Mouse (Mus musculus) left cerebral cortex, adult 2 months (tissue): ENCODE data around the gene Cmya5. TPM values are rescaled to one million over a fixed set of nuclear protein-coding genes. Genes with fewer than 3 reads are reported as not detected.

Source experiments
- DNase-seq, 2 experiments: peaks; one replicate each; pipeline ENCODE4 v3.0.0; 2021 to 2022; ENCODE audit warnings: low spot score in 2 of 2, mixed read lengths in 1 of 2; ENCODE audit errors: extremely low spot score in 1 of 2
- H3K27ac ChIP-seq: fragments of 200-600 bp; 2 replicates; pipeline ENCODE4 v1.8.1; 2022
- H3K4me3 ChIP-seq: fragments of 200-600 bp; 2 replicates; pipeline ENCODE4 v1.8.1; 2022
- CTCF ChIP-seq: fragments of 200-600 bp; IDR thresholded peaks from 2 replicates; pipeline ENCODE4 v1.8.1; 2022; ENCODE audit warnings: antibody characterized with exemption, mild to moderate bottlenecking, moderate library complexity
- intact Hi-C: fragments of 180-260 bp; cut with DNase I; formaldehyde crosslinking; loops from one replicate; pipeline ENCODE4 v1.15.1; 2025
- total RNA-seq, 2 experiments: library from RNA; stranded (reverse); gene quantifications; 2 replicates each; pipeline ENCODE4 v1.2.3; 2021

Gene Cmya5
- total RNA-seq, 2 experiments from 2014 or later: 5.4 to 6.0 TPM

DNA sequence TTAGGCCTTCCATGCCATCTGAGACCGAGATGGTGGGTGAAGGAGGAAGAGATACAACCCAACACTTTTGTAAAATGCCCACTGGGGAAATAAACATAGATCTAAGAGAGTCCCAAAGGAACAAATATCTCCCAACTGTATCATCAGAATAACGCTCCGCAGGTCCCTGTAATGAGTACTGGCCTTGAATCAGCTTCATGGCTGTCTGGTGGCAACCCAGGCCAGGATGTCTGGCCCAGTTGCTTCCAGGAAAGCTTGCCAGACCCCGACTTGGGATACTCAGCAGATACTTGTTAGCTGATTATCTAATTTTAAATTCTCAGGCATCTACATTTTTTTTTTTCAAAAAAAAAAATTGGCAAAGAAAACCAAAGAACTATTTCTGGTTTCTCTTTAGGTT is 138.2 kb downstream of the Cmya5 start:
- H3K27ac ChIP-seq: peak overlapping the region; percentile 66
- DNase-seq: no peak

DNA sequence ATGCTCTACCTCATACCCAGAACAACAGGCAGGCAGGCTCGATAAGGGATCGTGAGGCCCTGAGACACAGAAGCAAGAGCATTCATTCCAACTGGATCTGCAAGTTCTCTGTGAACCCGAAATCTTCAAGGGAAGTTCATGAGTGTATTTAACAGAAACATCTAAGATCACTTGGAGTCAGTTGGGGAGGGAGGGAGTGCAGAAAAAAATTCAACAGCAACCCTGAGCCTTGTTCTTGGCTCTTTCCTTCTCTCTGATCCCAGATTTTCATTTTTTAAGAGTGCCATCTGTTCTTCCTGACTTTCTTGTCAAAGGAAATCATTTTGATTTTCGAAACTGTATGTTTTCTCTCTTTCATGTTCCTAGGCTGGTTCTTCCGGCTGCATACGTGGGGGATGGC is 140.5 kb downstream of the Cmya5 start:
- TF ChIP-seq CTCF: no peak
- no peak for DNase-seq
- intact Hi-C loops: no loop called here

More for the DNA sequence above, 138.2 kb downstream of the Cmya5 start:
- no peak overlapping the region for H3K4me3 ChIP-seq
- no peak for TF ChIP-seq CTCF
- intact Hi-C loops: no loop called here

DNA sequence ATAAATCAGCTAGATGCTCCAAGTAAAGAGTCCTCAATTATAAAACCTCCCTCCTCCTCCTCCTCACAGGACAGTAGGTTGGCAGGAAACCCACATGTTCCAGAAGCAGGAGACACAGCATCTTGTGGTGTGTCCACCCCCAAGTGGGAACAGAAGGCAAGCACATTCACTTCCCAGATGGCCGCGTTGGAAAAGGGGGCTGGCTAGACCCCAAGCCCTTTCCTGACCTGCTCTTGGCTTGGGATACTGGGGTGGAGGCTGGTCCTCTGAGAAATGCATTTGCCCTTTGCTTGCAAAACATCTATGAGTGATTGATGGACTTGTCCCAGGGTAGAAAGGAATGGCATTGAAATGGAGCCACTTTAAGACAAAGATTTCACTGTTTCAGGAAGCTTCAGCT is 142.1 kb downstream of the Cmya5 start:
- no peak for TF ChIP-seq CTCF
- H3K4me3 ChIP-seq: no peak overlapping the region
- intact Hi-C loops: no loop called here
- H3K27ac ChIP-seq: peak overlapping the region; percentile 98
- no peak for DNase-seq

More for the DNA sequence above, 140.5 kb downstream of the Cmya5 start:
- Histone ChIP-seq H3K4me3 (no peak overlapping the region), H3K27ac (peak overlapping the region; percentile 98)

DNA sequence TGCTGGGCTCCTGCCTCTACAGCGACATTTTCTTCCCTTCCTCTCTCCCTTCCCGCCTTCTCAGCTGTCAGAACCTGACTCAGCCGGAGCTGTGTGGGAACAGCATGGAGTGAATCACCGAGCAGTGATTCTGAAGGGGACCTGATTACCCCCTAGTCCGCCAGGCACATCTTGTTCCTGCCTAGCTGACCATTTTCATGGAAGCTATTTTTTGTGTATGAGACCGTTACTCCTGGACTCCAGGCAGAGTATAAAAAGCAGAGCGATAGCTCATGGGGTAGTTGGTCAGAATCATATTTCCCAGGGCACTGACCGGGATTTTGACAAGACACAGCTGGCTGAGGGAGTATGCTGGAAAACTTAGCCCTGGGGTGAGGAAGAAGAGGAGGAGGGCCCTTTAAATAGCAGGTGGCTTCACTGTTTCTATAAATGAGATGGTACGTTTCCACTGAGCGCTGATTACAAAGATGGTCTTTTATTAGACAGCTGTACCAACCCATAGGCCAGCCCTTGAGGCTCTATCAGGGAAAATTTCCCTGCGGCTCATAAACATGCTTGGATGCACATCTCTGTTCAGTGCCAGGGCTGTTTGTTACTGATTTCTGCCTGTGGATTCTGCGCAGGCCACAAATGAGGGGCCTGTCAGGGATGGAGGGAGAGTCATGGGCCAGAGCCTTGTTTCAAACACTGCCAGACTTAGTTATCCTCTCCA is 143.7 kb downstream of the Cmya5 start:
- H3K4me3 ChIP-seq: no peak overlapping the region
- intact Hi-C loops: loop anchor here (2.0 kb wide), 2 partner anchors 58 to 302 kb away; no protein-coding TSS in a partner anchor
- DNase-seq: peak; percentile 63 to 71
- peak overlapping the region; percentile 98 for H3K27ac ChIP-seq
- no peak for TF ChIP-seq CTCF

DNA sequence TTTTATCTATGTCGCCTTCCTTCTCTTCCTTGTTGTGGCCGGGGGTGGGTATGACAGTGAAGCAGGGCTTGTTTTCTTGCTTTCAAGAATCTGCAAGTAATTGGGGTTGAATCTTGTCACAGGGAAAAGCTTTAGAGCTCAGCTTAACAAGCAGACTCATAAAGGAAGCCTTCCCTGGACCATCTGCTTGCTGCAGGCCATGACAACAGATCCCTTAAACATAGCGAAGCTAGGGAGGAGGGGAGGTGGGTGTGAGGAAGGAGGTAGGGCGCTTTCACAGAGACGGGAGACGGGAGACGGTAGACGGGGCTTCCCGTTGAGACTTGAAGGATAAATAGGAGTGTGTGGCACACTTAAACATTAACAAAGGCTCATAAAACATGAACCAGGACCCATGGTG is 144.7 kb downstream of the Cmya5 start:
- peak; percentile 63 to 64 for DNase-seq
- Histone ChIP-seq H3K4me3 (no peak overlapping the region), H3K27ac (peak overlapping the region; percentile 98)
- intact Hi-C loops: loop anchor here (2.0 kb wide), 2 partner anchors 59 to 303 kb away; no protein-coding TSS in a partner anchor
- no peak; the same call in 1 of the 2 replicates for TF ChIP-seq CTCF

DNA sequence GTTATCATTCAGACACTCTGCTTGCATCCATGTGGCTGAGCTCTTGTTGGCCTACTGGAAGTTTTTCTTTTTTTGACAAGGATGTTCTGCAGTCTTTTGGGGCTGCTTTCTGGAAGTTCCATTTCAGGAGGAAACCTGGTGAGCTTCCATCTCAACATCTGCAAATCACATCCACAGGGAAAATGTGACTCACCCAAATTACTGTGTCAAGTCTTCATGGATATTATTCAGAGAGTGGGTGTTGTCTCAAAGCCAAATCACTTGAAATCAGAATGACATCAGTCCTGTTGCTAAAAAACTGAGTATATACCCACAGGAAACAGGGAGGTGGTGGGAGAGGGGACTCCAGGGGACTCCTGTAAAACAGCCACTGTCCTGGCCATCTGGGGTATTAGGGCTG is 149.8 kb downstream of the Cmya5 start:
- no peak for TF ChIP-seq CTCF

DNA sequence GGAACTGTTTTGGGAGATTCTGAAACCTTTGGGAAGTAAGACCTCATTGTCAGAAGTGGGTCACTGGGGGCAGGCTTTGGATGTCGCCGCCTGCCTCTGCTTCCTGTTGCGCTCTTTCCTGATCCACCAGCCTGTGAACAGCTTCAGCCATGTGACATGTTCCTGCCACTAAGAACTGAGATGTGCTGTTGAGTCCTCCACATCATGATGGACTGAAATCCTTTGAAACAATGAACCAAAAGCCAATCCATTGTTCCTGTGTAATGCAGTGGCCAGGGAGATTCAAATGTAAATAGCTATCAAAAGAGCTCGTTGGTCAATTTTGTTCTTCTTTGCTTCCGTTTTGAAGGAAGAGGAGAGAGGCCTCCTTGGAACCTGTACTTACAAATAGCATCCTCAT is 151.7 kb downstream of the Cmya5 start:
- Histone ChIP-seq H3K27ac (no peak overlapping the region), H3K4me3 (no peak overlapping the region)
- no peak for TF ChIP-seq CTCF
- no peak for DNase-seq
- intact Hi-C loops: no loop called here

More for the DNA sequence above, 149.8 kb downstream of the Cmya5 start:
- intact Hi-C loops: no loop called here
- DNase-seq: no peak
- peak overlapping the region; percentile 13; the same call in 1 of the 2 replicates for H3K27ac ChIP-seq
- no peak overlapping the region for H3K4me3 ChIP-seq

Other genes with a start within 250 kb of the Cmya5 start
- gene Tent2, start 47.7 kb upstream of the Cmya5 start, total RNA-seq: 10 to 100 TPM; 23.9 to 30.1 TPM
- gene Homer1, start 154.9 kb upstream of the Cmya5 start, total RNA-seq: 100 to 1,000 TPM; 381 to 464 TPM